Mouse (Mus musculus) MEL (cell line): ENCODE data around the gene 3110082I17Rik. TPM values are rescaled to one million over a fixed set of nuclear protein-coding genes. Genes with fewer than 3 reads are reported as not detected.

Source experiments
- DNase-seq: peaks from one replicate; pipeline ENCODE4 v3.0.0; 2011; ENCODE audit warnings: low read depth, low spot score
- H3K27ac ChIP-seq: 2 replicates; pipeline ENCODE4 v1.5.1; 2012; ENCODE audit warnings: low read depth, mild to moderate bottlenecking, control low read depth, low read length, moderate library complexity; ENCODE audit not compliant: control insufficient read depth
- H3K27me3 ChIP-seq, 2 experiments: fragments of 150-350 bp in 1 of 2; sonication (generic) in 1 of 2; 2 replicates each; pipeline ENCODE4 v1.6.1; 2012; ENCODE audit warnings: low read length in 2 of 2, mild to moderate bottlenecking in 2 of 2, improper control_type of control experiment in 1 of 2, moderate library complexity in 1 of 2; ENCODE audit not compliant: insufficient read depth in 2 of 2, control insufficient read depth in 1 of 2
- H3K36me3 ChIP-seq, 2 experiments: 2 replicates each; pipeline ENCODE4 v1.6.1; 2012 to 2014; ENCODE audit warnings: low read length in 2 of 2, improper control_type of control experiment in 1 of 2, inconsistent platforms in 1 of 2, mild to moderate bottlenecking in 1 of 2; ENCODE audit not compliant: insufficient read depth in 2 of 2, control insufficient read depth in 1 of 2
- H3K4me1 ChIP-seq, 2 experiments: fragments of 150-350 bp in 1 of 2; sonication (generic) in 1 of 2; 2 replicates each; pipeline ENCODE4 v1.6.1; 2012; ENCODE audit warnings: low read length in 2 of 2, improper control_type of control experiment in 1 of 2, mild to moderate bottlenecking in 1 of 2; ENCODE audit not compliant: insufficient read depth in 2 of 2, control insufficient read depth in 1 of 2
- H3K4me3 ChIP-seq, 2 experiments: fragments of 150-350 bp in 1 of 2; sonication (generic) in 1 of 2; 2 replicates each; pipeline ENCODE4 v1.5.1; 2012; ENCODE audit warnings: low read depth in 2 of 2, low read length in 2 of 2, mild to moderate bottlenecking in 2 of 2, moderate library complexity in 2 of 2, control low read depth in 1 of 2, improper control_type of control experiment in 1 of 2; ENCODE audit not compliant: control insufficient read depth in 1 of 2, insufficient read depth in 1 of 2
- H3K79me2 ChIP-seq: 2 replicates; pipeline ENCODE4 v1.6.1; 2012; ENCODE audit warnings: mild to moderate bottlenecking, low read length, moderate library complexity; ENCODE audit not compliant: control insufficient read depth, poor library complexity, insufficient read depth
- H3K9ac ChIP-seq: 2 replicates; pipeline ENCODE4 v1.6.1; 2012; ENCODE audit warnings: low read depth, mild to moderate bottlenecking, control low read depth, low read length, moderate library complexity; ENCODE audit not compliant: control insufficient read depth, poor library complexity, severe bottlenecking
- H3K9me3 ChIP-seq: fragments of 150-350 bp; sonication (generic); replicated peaks from 2 replicates; pipeline ENCODE4 v1.6.1; 2012; ENCODE audit warnings: mild to moderate bottlenecking, low read length, improper control_type of control experiment, moderate library complexity; ENCODE audit not compliant: insufficient read depth
- BHLHE40 ChIP-seq: IDR thresholded peaks from 2 replicates; pipeline ENCODE4 v1.6.1; 2012; ENCODE audit warnings: low read depth, mild to moderate bottlenecking, inconsistent platforms, low read length, improper control_type of control experiment, borderline replicate concordance
- CHD1 ChIP-seq: IDR thresholded peaks from 2 replicates; pipeline ENCODE4 v1.6.1; 2012; ENCODE audit warnings: low read depth, mild to moderate bottlenecking, inconsistent platforms, low read length, improper control_type of control experiment
- E2F4 ChIP-seq: IDR thresholded peaks from 2 replicates; pipeline ENCODE4 v1.6.1; 2011; ENCODE audit warnings: low read depth, low read length, improper control_type of control experiment, borderline replicate concordance
- ELF1 ChIP-seq: IDR thresholded peaks from 2 replicates; pipeline ENCODE4 v1.6.1; 2014; ENCODE audit warnings: low read depth, mild to moderate bottlenecking, inconsistent platforms, low read length, improper control_type of control experiment, moderate library complexity
- EP300 ChIP-seq, 2 experiments: IDR thresholded peaks; 2 replicates each; pipeline ENCODE4 v1.6.1; 2011; ENCODE audit warnings: improper control_type of control experiment in 2 of 2, low read length in 2 of 2, low read depth in 1 of 2, mild to moderate bottlenecking in 1 of 2
- ETS1 ChIP-seq: IDR thresholded peaks from 2 replicates; pipeline ENCODE4 v1.6.1; 2012; ENCODE audit warnings: low read depth, mild to moderate bottlenecking, inconsistent platforms, low read length, improper control_type of control experiment, moderate library complexity
- HCFC1 ChIP-seq: IDR thresholded peaks from 2 replicates; pipeline ENCODE4 v1.6.1; 2012; ENCODE audit warnings: low read depth, mild to moderate bottlenecking, inconsistent platforms, low read length, improper control_type of control experiment, moderate library complexity
- KAT2A ChIP-seq: conservative IDR thresholded peaks from 2 replicates; pipeline ENCODE4 v1.6.1; 2012; ENCODE audit warnings: low read depth, low read length, improper control_type of control experiment, inconsistent platforms
- MAFK ChIP-seq: IDR thresholded peaks from 2 replicates; pipeline ENCODE4 v1.6.1; 2011; ENCODE audit warnings: low read depth, mild to moderate bottlenecking, low read length, improper control_type of control experiment, borderline replicate concordance
- MAX ChIP-seq: IDR thresholded peaks from 2 replicates; pipeline ENCODE4 v1.6.1; 2011; ENCODE audit warnings: low read length, improper control_type of control experiment
- MAZ ChIP-seq: IDR thresholded peaks from 2 replicates; pipeline ENCODE4 v1.6.1; 2012; ENCODE audit warnings: low read depth, mild to moderate bottlenecking, inconsistent platforms, low read length, improper control_type of control experiment
- MXI1 ChIP-seq: IDR thresholded peaks from 2 replicates; pipeline ENCODE4 v1.6.1; 2011; ENCODE audit warnings: mild to moderate bottlenecking, low read depth, low read length, improper control_type of control experiment
- MYC ChIP-seq: IDR thresholded peaks from 2 replicates; pipeline ENCODE4 v1.6.1; 2011; ENCODE audit warnings: low read depth, mild to moderate bottlenecking, low read length, improper control_type of control experiment, moderate library complexity
- NRF1 ChIP-seq: IDR thresholded peaks from 2 replicates; pipeline ENCODE4 v1.6.1; 2014; ENCODE audit warnings: low read depth, mild to moderate bottlenecking, inconsistent platforms, low read length, improper control_type of control experiment, moderate library complexity; ENCODE audit not compliant: poor library complexity, insufficient read depth, severe bottlenecking
- POLR2AphosphoS2 ChIP-seq: IDR thresholded peaks from 2 replicates; pipeline ENCODE4 v1.6.1; 2011; ENCODE audit warnings: low read length, improper control_type of control experiment
- POLR2AphosphoS5 ChIP-seq: IDR thresholded peaks from 2 replicates; pipeline ENCODE4 v1.6.1; 2012; ENCODE audit warnings: low read depth, borderline replicate concordance, mild to moderate bottlenecking, inconsistent platforms, low read length, moderate library complexity, mixed read lengths
- RAD21 ChIP-seq: IDR thresholded peaks from 2 replicates; pipeline ENCODE4 v1.6.1; 2011; ENCODE audit warnings: mild to moderate bottlenecking, low read depth, low read length, improper control_type of control experiment
- RCOR1 ChIP-seq: IDR thresholded peaks from 2 replicates; pipeline ENCODE4 v1.6.1; 2012; ENCODE audit warnings: low read depth, mild to moderate bottlenecking, inconsistent platforms, low read length, improper control_type of control experiment
- SIN3A ChIP-seq: IDR thresholded peaks from 2 replicates; pipeline ENCODE4 v1.6.1; 2012; ENCODE audit warnings: low read length, improper control_type of control experiment, inconsistent platforms
- SMC3 ChIP-seq: IDR thresholded peaks from 2 replicates; pipeline ENCODE4 v1.6.1; 2011; ENCODE audit warnings: low read depth, low read length, improper control_type of control experiment
- TBP ChIP-seq: IDR thresholded peaks from 2 replicates; pipeline ENCODE4 v1.8.0; 2011; ENCODE audit warnings: low read depth, low read length, improper control_type of control experiment
- TCF12 ChIP-seq: IDR thresholded peaks from 2 replicates; pipeline ENCODE4 v1.6.1; 2014; ENCODE audit warnings: low read depth, mild to moderate bottlenecking, inconsistent platforms, low read length, improper control_type of control experiment, moderate library complexity
- UBTF ChIP-seq: IDR thresholded peaks from 2 replicates; pipeline ENCODE4 v1.6.1; 2012; ENCODE audit warnings: low read depth, mild to moderate bottlenecking, inconsistent platforms, low read length, improper control_type of control experiment, moderate library complexity, borderline replicate concordance; ENCODE audit not compliant: insufficient read depth
- ZMIZ1 ChIP-seq: IDR thresholded peaks from 2 replicates; pipeline ENCODE4 v1.6.1; 2012; ENCODE audit warnings: low read depth, mild to moderate bottlenecking, inconsistent platforms, low read length, improper control_type of control experiment, moderate library complexity
- ZNF384 ChIP-seq: IDR thresholded peaks from 2 replicates; pipeline ENCODE4 v1.6.1; 2012; ENCODE audit warnings: low read depth, mild to moderate bottlenecking, inconsistent platforms, low read length, improper control_type of control experiment
- polyA plus RNA-seq, 2 experiments: library from polyadenylated mRNA; stranded (reverse) in 1 of 2; unstranded in 1 of 2; fragments of >175 nt in 1 of 2; fragments of >200 nt in 1 of 2; gene quantifications; 2 replicates each; pipeline versions ENCODE4 v1.2.1 to v1.2.4; 2012; ENCODE audit warnings: low replicate concordance in 2 of 2, low read depth in 1 of 2; ENCODE audit not compliant: insufficient read length in 2 of 2, insufficient read depth in 1 of 2, missing spikeins in 1 of 2
- total RNA-seq: library from RNA; depleted of rRNA; stranded (reverse); fragments of 300-350 nt; gene quantifications from 2 replicates; pipeline ENCODE4 v1.2.3, GENCODE M21; 2012

Gene 3110082I17Rik
- total and polyA plus RNA-seq, 3 experiments = 58.1 to 79.5 TPM; not detected in 1

- TF ChIP-seq UBTF (no peak), CHD1 (no peak), MAZ (peak; percentile 61; the same call in 1 of the 2 replicates), ZMIZ1 (no peak; the same call in 1 of the 2 replicates)
Measured at GRCm38 (mm10) chr5:139460384-139461067, at the start of gene 3110082I17Rik (continued).

- Histone ChIP-seq H3K4me3 (peak overlapping the region in 1 of 2 experiments; percentile 38; a peak in 1 of 4 replicates), H3K4me1 (peaks cover 0 to 8% of the 10 kb centered on the region in 2 experiments; a peak in 1 of 4 replicates), H3K9me3 (no peaks in the 10 kb centered on the region), H3K36me3 (no peaks in the 10 kb centered on the region; a peak in 1 of 4 replicates), H3K27ac (no peak overlapping the region), H3K27me3 (peaks cover 0 to 3% of the 10 kb centered on the region in 2 experiments; a peak in 1 of 4 replicates), H3K9ac (no peak overlapping the region), H3K79me2 (no peaks in the 10 kb centered on the region)
- peak; percentile 85 for DNase-seq
- peak; percentile 56 for TF ChIP-seq SIN3A
- TF ChIP-seq MXI1 = peak; percentile 47; the same call in 1 of the 2 replicates
- TF ChIP-seq ELF1 = no peak
- TF ChIP-seq ZNF384 = no peak
- TF ChIP-seq CHD1 = no peak
- TF ChIP-seq NRF1 = no peak
Measured at GRCm38 (mm10) chr5:139506207-139506606, 45.9 kb upstream of the 3110082I17Rik start.

DNA sequence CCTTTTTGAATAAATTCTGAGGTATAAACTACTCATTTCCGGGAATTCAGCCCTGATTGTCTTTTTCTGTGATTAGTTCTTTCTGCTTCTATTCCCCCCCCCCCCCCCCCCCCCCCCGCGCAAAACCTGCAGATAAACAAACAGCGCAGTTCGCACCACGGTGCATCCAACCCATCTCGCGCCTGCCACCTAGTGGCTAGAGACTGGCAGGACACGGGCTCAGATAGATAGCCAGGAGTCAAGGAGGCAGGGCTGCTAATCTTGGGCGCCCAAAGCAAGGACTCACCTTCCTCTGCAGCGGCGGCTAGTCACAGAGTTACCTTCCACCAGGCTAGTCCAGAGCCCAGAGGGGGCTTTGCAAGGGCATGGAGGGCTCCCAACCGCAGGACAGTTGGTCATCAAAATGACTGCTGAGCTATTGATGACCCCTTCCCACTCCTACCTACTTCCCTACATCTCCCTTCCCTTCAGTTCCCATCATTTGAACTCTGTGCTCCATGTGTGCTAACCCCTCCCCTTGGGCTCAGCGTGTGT lies 44.8 kb upstream of the 3110082I17Rik start:
- H3K27ac ChIP-seq = no peak overlapping the region
- no peaks in the 10 kb centered on the region for H3K9me3 ChIP-seq
- peak; percentile 85 for DNase-seq
- no peak overlapping the region for H3K9ac ChIP-seq
- H3K36me3 ChIP-seq = no peaks in the 10 kb centered on the region; a peak in 1 of 4 replicates
- no peak overlapping the region for H3K4me3 ChIP-seq
- peaks cover 0 to 8% of the 10 kb centered on the region in 2 experiments; a peak in 1 of 4 replicates for H3K4me1 ChIP-seq
- peaks cover 0 to 5% of the 10 kb centered on the region in 2 experiments; a peak in 2 of 4 replicates for H3K27me3 ChIP-seq
- H3K79me2 ChIP-seq = no peaks in the 10 kb centered on the region
- peak; percentile 81 for TF ChIP-seq RAD21
- peak; percentile 35; the same call in 1 of the 2 replicates for TF ChIP-seq RCOR1
- TF ChIP-seq CHD1 = no peak
- no peak for TF ChIP-seq MAZ
- no peak for TF ChIP-seq ETS1
- TF ChIP-seq KAT2A = no peak
- TF ChIP-seq MYC = no peak
- no peak for TF ChIP-seq TCF12
- no peak for TF ChIP-seq UBTF
- no peak for TF ChIP-seq MAFK
- 0 out of 2 replicates have a peak, but pooled peaks have one; percentile 31 for TF ChIP-seq MAX
- TF ChIP-seq EP300 (IDR thresholded peaks at IDR 0.05; ENCODE audit: low read depth in 1 of 2, low read length in 2 of 2) = no peak
- peak; percentile 90 for TF ChIP-seq SMC3
- TF ChIP-seq POLR2AphosphoS2 = no peak
- TF ChIP-seq E2F4 = no peak
- TF ChIP-seq TBP = no peak
- TF ChIP-seq BHLHE40 = no peak
- TF ChIP-seq NRF1 = no peak
- TF ChIP-seq SIN3A = peak; percentile 63; the same call in 1 of the 2 replicates
- TF ChIP-seq HCFC1 = 0 out of 2 replicates have a peak, but pooled peaks have one; percentile 35
- TF ChIP-seq POLR2AphosphoS5 = no peak
- no peak for TF ChIP-seq ZNF384
- 0 out of 2 replicates have a peak, but pooled peaks have one; percentile 22 for TF ChIP-seq MXI1
